Mouse (Mus musculus) gastrocnemius, adult 2 months (tissue): Measurements from ENCODE around the gene Timm44. TPM values are rescaled to one million over a fixed set of nuclear protein-coding genes. Genes with fewer than 3 reads are reported as not detected.

ENCODE experiments used
- DNase-seq: peaks from one replicate; pipeline ENCODE4 v3.0.0; 2022
- H3K27ac ChIP-seq: fragments of 200-600 bp; 2 replicates; pipeline ENCODE4 v1.8.1; 2022; ENCODE audit warnings: mild to moderate bottlenecking
- H3K4me3 ChIP-seq: fragments of 200-600 bp; 2 replicates; pipeline ENCODE4 v1.8.1; 2022; ENCODE audit warnings: mild to moderate bottlenecking, moderate library complexity
- CTCF ChIP-seq: fragments of 200-600 bp; IDR thresholded peaks from 2 replicates; pipeline ENCODE4 v1.8.1; 2022; ENCODE audit warnings: antibody characterized with exemption, mild to moderate bottlenecking, moderate library complexity
- intact Hi-C: fragments of 180-260 bp; cut with DNase I; formaldehyde crosslinking; loops from one replicate; pipeline ENCODE4 v1.15.1; 2025
- total RNA-seq, 2 experiments: library from RNA; stranded (reverse); gene quantifications; 2 replicates each; pipeline ENCODE4 v1.2.3; 2021

The Timm44 gene
- total RNA-seq, 2 experiments from 2014 or later: 61.8 to 76.6 TPM

- intact Hi-C loops: no loop called here
- no peak for DNase-seq
- Histone ChIP-seq H3K27ac (peak overlapping the region; percentile 46; the same call in 1 of the 2 replicates), H3K4me3 (no peak overlapping the region)
- TF ChIP-seq CTCF: no peak
Measured at GRCm38 (mm10) chr8:4313254-4314124, 37.8 kb upstream of the Timm44 start.

GRCm38 (mm10) chr8:4312104-4312503, 36.4 kb upstream of the Timm44 start:
- no peak for TF ChIP-seq CTCF
- no peak for DNase-seq
- H3K4me3 ChIP-seq: no peak overlapping the region
- intact Hi-C loops: no loop called here
- no peak overlapping the region for H3K27ac ChIP-seq

GRCm38 (mm10) chr8:4305838-4306237, 30.1 kb upstream of the Timm44 start:
- no peak for DNase-seq
- Histone ChIP-seq H3K27ac (no peak overlapping the region), H3K4me3 (no peak overlapping the region)
- intact Hi-C loops: no loop called here
- TF ChIP-seq CTCF: no peak

- DNase-seq: no peak
- intact Hi-C loops: no loop called here
- no peak for TF ChIP-seq CTCF
- H3K4me3 ChIP-seq: no peak overlapping the region
- no peak overlapping the region for H3K27ac ChIP-seq
Measured at GRCm38 (mm10) chr8:4304124-4304547, 28.4 kb upstream of the Timm44 start.

GRCm38 (mm10) chr8:4297822-4298221, 22.1 kb upstream of the Timm44 start:
- DNase-seq: no peak
- Histone ChIP-seq H3K4me3 (no peak overlapping the region), H3K27ac (no peak overlapping the region)
- no peak for TF ChIP-seq CTCF
- intact Hi-C loops: no loop called here

GRCm38 (mm10) chr8:4292738-4293137, 17.0 kb upstream of the Timm44 start:
- H3K27ac ChIP-seq: no peak overlapping the region
- H3K4me3 ChIP-seq: no peak overlapping the region
- intact Hi-C loops: no loop called here
- no peak for DNase-seq
- TF ChIP-seq CTCF: peak; percentile 54

GRCm38 (mm10) chr8:4276111-4276465, 375 bp upstream of the Timm44 start:
- Histone ChIP-seq H3K27ac (peak overlapping the region; percentile 93), H3K4me3 (peak overlapping the region; percentile 75)
- TF ChIP-seq CTCF: no peak
- intact Hi-C loops: loop anchor here (2.0 kb wide), 1 partner anchor 47 kb away; no protein-coding TSS in a partner anchor
- no peak for DNase-seq

- Histone ChIP-seq H3K4me3 (no peak overlapping the region), H3K27ac (no peak overlapping the region)
- no peak for TF ChIP-seq CTCF
- peak; percentile 65 for DNase-seq
- intact Hi-C loops: no loop called here
Measured at GRCm38 (mm10) chr8:4269609-4270008, 6.1 kb downstream of the Timm44 start.

GRCm38 (mm10) chr8:4267627-4268026, 8.1 kb downstream of the Timm44 start:
- H3K27ac ChIP-seq: no peak overlapping the region
- H3K4me3 ChIP-seq: no peak overlapping the region
- intact Hi-C loops: no loop called here
- TF ChIP-seq CTCF: peak; percentile 64
- DNase-seq: peak; percentile 66

GRCm38 (mm10) chr8:4265160-4265914, 10.4 kb downstream of the Timm44 start:
- H3K27ac ChIP-seq: no peak overlapping the region
- intact Hi-C loops: no loop called here
- H3K4me3 ChIP-seq: no peak overlapping the region
- TF ChIP-seq CTCF: no peak
- no peak for DNase-seq

GRCm38 (mm10) chr8:4263105-4263791, 12.5 kb downstream of the Timm44 start:
- Histone ChIP-seq H3K27ac (no peak overlapping the region), H3K4me3 (no peak overlapping the region)
- intact Hi-C loops: no loop called here
- TF ChIP-seq CTCF: no peak
- DNase-seq: no peak

- intact Hi-C loops: loop anchor here (2.0 kb wide), 1 partner anchor 15 kb away; the partner anchor contains the start of gene Timm44
- DNase-seq: no peak
- TF ChIP-seq CTCF: no peak
- H3K4me3 ChIP-seq: no peak overlapping the region; the same call in 1 of the 2 replicates
- H3K27ac ChIP-seq: peak overlapping the region; percentile 53; the same call in 1 of the 2 replicates
Measured at GRCm38 (mm10) chr8:4259805-4260170, 15.9 kb downstream of the Timm44 start.
